Mouse (Mus musculus) megakaryocyte-erythroid progenitor cell, adult 5 weeks (primary cell): ENCODE results near the gene Gm14226. TPM values are rescaled to one million over a fixed set of nuclear protein-coding genes. Genes with fewer than 3 reads are reported as not detected.

Experiments used
- polyA plus RNA-seq: library from polyadenylated mRNA; stranded (reverse); fragments of >175 nt; gene quantifications from 2 replicates; pipeline ENCODE4 v1.2.3, GENCODE M21; 2012

Gm14226 gene
- 0.02 and 0.03 TPM in 2 replicates for polyA plus RNA-seq

GRCm38 (mm10) chr2:155018251-155018755 is at the start of gene Gm14226:
Gm14226 (plus strand) TSS chr2:155018266.

GRCm38 (mm10) chr2:155073978-155074765 is 56.1 kb downstream of the Gm14226 start, which contains the start of gene Ahcy:
Ahcy (minus strand) TSS chr2:155074497.

Other genes starting within 250 kb of the Gm14226 start
- gene Gm14214, start 248.2 kb upstream of the Gm14226 start, polyA plus RNA-seq, result not detected in 2 replicates
- gene Raly, start 227.2 kb upstream of the Gm14226 start, polyA plus RNA-seq, result 593 and 729 TPM in 2 replicates
- 2.1 TPM in 2 replicates for gene a, start 226.9 kb upstream of the Gm14226 start, polyA plus RNA-seq
- 14.7 and 19.3 TPM in 2 replicates for gene Eif2s2, start 125.3 kb upstream of the Gm14226 start, polyA plus RNA-seq
- 53.5 and 60.6 TPM in 2 replicates for gene Ahcy, start 56.2 kb downstream of the Gm14226 start, polyA plus RNA-seq
- 2.8 and 3.1 TPM in 2 replicates for gene Itch, start 115.2 kb downstream of the Gm14226 start, polyA plus RNA-seq
- gene Dynlrb1, start 218.3 kb downstream of the Gm14226 start, polyA plus RNA-seq, result 113 and 117 TPM in 2 replicates